Mouse (Mus musculus) megakaryocyte-erythroid progenitor cell, adult 5-6 weeks (primary cell): Measurements from ENCODE around the gene Dgki. TPM values are rescaled to one million over a fixed set of nuclear protein-coding genes. Genes with fewer than 3 reads are reported as not detected.

Source experiments
- ATAC-seq: replicated peaks from 2 replicates; pipeline ENCODE4 v1.8.0; 2016; ENCODE audit warnings: mild to moderate bottlenecking, inconsistent platforms; ENCODE audit not compliant: severe bottlenecking, poor library complexity, low FRiP score, low TSS enrichment
- total RNA-seq, 2 experiments: library from RNA; stranded (forward) in 1 of 2; stranded (reverse) in 1 of 2; fragments of 200-1000, 215-1000 nt in 1 of 2; fragments of >200 nt in 1 of 2; fragmentation: Nextera tagmentation in 1 of 2; gene quantifications; 2 replicates each; pipeline ENCODE4 v1.2.3; 2014 to 2017

Gene Dgki
- total RNA-seq, 2 experiments from 2014 or later = 0.28 to 1.1 TPM

DNA sequence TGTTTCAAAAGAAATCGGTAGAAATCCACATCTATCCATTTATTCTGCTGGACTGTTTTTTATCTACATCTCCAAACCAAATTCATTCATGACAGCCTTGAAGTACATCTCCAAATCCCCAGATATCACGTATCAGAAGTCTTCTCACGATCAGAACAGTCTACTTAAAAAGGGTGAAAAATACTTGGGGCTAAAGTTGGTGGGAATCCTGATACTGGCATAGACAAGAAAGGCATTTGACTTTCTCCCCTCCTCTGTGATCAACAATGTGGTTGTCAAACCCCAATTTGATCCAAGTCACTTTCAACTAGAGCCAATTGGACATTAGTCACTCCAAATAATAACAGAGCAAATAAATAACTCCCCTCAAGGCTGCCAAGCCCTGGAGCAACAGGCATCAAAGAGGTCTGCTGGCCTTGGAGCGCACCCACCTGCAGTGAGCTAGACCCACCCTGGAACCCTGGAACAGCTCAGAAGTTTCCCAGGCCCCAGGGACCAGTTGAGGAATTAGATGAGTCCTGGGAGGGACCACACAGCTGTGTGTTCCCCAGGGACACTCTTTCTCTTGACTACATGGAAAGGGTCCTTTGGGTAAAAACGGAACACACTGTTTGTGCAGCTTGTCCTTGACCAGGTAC, 499.6 kb downstream of the Dgki start:
- no peak for ATAC-seq

DNA sequence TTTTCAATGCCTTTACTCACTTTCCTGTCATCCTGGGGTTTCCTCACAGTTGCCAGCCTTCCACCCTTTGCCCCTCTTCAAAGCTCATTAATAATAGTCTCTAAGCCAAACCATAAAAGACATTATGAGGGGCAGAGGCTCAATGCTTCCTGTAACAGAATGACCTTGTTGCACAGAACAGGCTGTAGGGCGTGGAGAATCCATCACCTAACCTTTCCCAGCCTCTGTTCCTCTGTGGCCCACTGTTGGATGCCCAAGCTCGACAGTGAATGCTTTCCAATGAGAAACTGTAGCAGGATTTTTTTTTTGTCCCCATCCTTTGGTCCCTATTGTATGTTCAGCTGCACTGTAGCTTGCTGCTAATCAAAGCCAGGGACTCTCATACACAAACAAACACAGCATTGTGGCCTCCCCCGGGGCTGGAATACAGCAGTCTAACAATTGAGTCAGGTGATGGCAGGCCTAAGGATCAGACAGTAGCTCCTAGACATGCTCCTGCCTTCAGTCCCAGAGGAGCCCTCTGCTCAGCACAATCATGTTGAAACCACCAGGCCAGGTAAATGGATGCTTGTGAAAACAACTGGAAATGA, 502.8 kb downstream of the Dgki start:
- ATAC-seq = no peak

Other genes with a start within 250 kb of the Dgki start
- gene Creb3l2, start 142.0 kb upstream of the Dgki start, total RNA-seq (2014; fragmentation: Nextera tagmentation) = 15.3 and 18.3 TPM in 2 replicates
- 3.4 and 7.3 TPM in 2 replicates for gene Creb3l2, start 142.0 kb upstream of the Dgki start, total RNA-seq (2017)
- not detected in 2 replicates for gene Akr1d1, start 230.0 kb upstream of the Dgki start, total RNA-seq (2014; fragmentation: Nextera tagmentation)
- gene Akr1d1, start 230.0 kb upstream of the Dgki start, total RNA-seq (2017) = not detected in 2 replicates